Mouse (Mus musculus) adrenal gland, adult (tissue): Measurements from ENCODE around the gene Hlcs.

Experiments
- DNase-seq, 2 experiments: peaks; one replicate each; pipeline ENCODE4 v3.0.0; 2022 to 2023; ENCODE audit warnings: low spot score in 1 of 2; ENCODE audit not compliant: inconsistent age in 2 of 2

Hlcs gene

GRCm38 (mm10) chr16:94168655-94169545 lies 144.5 kb downstream of the Hlcs start:
- DNase-seq, result no peak

GRCm38 (mm10) chr16:94164978-94165377 lies 148.4 kb downstream of the Hlcs start:
- DNase-seq, result no peak

- DNase-seq, result no peak
These were observed 149.1 kb downstream of the Hlcs start for GRCm38 (mm10) chr16:94164236-94164635.

- DNase-seq, result peak; percentile 66 to 86
These were observed 150.3 kb downstream of the Hlcs start for GRCm38 (mm10) chr16:94163051-94163450.

- DNase-seq, result no peak
These were observed 151.4 kb downstream of the Hlcs start for GRCm38 (mm10) chr16:94162000-94162399.

DNA sequence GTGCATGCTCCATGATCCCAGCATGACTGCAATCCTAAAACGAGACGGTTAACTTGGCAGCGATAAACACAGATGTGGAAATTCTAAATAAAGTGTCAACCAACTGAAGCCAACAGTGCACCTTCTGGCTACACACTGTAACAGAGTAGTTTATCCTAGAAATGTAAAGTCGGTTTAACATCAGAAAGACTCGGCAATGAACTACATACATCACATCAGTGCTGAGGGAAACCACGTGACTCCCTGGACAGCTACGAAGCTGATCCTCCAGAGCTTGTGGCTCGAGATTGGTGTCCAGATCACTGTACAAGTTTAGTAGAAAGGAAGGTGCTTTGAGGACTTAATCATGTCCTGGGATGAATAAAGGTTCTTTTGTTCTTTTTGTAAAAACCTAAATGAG lies 155.6 kb downstream of the Hlcs start:
- DNase-seq, result no peak

- no peak for DNase-seq
These were observed 158.2 kb downstream of the Hlcs start for GRCm38 (mm10) chr16:94155041-94155653.

- no peak for DNase-seq
These were observed 163.0 kb downstream of the Hlcs start for GRCm38 (mm10) chr16:94150125-94151103.

DNA sequence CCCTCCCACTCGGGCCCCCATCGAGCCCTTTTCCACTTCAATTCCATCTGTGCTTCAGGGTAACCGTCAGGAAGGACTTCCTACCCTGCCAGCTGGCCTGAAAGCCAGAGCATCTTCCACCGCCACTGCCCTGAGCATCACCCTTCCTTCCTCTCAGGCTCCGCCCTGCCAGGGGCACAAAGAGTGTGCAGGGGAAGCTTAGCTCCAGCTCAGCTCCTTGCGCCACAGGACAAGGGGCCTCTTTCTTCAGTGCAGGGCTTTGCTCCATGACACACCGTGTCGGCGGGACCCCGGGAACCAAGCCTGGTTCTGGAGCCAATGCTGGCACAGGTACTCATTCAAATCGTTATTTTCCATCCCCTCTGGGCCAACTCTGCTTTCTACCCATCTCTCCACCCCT lies 165.2 kb downstream of the Hlcs start:
- DNase-seq, result no peak

DNA sequence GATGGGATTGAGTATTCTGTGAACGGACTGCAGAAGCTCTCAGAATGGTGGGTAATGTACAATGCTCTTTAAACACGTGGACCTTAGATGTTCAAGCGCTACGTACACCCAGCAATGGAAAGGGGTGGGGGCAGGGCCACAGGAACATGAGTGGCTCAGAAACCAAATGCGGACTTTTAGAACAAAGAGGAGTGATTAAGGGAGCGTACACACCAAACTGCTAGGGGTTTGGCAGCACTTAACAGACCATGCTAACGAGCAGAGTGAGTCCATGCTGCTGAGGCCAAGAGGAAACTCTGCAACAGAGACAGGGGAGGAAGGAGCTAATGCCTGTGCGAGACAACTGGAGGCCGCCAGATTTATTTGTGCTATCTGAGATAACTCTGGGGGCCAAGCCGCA lies 170.0 kb downstream of the Hlcs start:
- DNase-seq, result peak in 1 of 2 experiments; percentile 28

DNA sequence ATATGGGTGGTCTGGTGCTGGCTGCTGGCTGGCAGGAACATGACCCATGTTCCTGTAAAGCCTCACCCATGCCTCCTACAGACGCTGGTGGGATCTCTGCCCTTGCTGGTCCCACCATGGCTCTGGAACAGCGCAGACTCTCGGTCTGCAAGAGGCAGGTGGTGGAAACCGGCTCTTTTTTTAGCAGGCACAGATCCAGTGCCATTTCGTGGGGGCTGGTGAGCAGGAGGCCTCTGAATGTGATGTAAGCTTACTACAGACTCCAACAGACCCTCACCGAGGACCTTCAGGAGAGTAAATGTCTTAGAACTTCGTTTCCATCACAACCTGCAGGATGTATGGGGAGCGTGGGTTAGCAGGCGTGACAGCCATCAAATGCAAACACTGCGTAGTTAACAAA lies 172.6 kb downstream of the Hlcs start:
- DNase-seq, result no peak

GRCm38 (mm10) chr16:94134218-94134617 lies 179.2 kb downstream of the Hlcs start:
- DNase-seq, result no peak

DNA sequence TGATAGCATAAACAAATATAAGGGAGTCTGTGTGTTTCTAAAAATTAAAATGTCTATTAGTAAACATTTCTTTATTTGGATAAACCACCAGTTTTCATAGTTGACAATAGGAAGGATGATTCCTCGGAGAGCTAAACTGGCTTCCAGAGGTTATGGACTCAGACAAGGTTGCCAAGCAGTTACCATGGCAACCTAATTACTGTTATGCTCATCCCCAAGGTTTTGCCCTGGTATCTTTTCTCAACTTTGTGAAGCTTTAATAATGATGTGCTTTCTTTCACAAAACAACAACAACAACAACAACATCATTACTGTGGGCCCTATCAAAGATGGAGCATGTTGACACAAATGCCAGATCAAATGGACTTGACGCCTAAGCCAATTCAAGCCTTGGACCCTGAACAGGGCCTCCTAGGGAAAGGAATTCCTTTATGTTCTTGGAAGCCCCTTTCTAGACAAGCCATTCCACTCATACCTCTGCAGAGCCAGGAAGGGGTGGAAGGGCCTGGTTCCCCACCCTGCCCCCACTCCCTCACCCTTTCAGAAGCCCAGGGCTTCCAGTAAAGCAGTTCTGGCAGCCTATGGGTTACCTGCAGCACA lies 185.0 kb downstream of the Hlcs start:
- no peak for DNase-seq

GRCm38 (mm10) chr16:94126200-94126599 lies 187.2 kb downstream of the Hlcs start:
- DNase-seq, result no peak

DNA sequence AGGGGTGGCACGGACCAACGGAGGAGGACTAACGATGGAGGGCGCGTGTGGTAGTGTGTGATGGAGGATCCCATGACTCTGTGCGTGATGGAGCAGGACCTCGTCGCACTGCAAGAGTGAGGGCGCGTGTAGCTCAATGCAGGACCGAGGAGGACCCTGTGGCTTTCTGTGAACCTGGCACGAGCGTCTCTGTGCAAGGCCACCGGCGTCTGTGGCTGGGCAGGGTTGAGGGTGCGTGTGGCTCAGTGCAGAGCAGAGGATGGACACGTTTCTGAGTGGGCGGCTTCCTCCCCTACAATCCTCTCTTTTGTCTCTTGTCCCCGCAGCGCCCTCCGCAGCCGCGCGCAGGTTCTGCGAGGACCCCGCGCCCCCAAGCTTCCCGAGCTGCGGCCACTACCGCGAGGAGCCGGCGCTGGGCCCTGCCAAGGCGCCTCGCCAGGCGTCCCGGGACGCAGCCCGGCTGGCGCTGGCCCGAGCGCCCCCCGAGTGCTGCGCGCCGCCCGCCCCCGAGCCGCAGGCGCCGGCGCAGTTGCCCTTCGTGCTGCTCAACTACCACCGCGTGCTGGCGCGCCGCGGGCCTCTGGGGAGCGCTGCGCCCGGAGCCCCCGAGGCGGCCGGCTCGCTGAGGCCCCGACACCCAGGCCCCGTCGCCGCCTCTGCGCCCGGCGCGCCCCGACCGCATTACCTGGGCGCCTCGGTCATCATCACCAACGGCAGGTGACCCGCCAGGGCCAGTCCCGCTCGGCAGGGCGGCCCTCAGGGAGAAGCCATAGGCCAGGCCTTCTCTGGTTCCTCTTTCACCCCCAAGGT lies 188.0 kb downstream of the Hlcs start:
- no peak for DNase-seq

GRCm38 (mm10) chr16:94123247-94123646 lies 190.1 kb downstream of the Hlcs start:
- DNase-seq, result peak; percentile 55 to 72

DNA sequence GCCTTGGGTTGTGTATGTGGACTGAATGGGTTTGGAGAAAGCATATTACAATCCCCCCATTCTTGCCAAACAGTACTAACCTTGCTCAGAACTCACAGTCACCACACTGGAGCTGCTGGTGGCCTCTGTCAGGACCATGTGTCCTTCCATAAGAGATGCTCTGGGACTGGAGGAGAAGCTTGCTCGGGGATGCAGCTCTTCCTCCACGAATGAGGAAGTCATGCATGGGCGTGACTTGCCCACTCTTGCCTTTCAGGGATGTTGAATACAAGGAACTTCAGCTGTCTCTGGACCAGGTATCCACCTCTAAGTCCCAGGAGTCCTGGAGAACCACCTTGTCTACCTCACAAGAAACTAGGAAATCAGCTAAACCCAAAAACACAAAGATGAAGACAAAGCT lies 191.0 kb downstream of the Hlcs start:
- DNase-seq, result no peak

DNA sequence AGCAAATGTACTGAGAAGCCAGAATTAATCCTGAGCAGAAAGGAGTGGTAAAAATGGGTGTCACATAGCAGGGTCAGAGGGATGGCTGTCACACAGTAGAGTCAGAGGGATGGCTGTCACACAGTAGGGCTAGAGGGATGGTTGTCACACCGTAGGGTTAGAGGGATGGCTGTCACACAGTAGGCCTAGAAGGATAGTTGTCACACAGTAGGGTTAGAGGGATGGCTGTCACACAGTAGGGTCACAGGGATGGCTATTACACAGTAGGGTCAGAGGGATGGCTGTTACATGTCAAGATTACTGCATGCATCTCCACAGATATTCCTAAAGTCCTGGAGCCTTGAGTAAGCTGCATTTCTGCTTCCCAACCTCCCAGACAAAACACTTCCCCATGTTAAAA lies 195.0 kb downstream of the Hlcs start:
- DNase-seq, result no peak

DNA sequence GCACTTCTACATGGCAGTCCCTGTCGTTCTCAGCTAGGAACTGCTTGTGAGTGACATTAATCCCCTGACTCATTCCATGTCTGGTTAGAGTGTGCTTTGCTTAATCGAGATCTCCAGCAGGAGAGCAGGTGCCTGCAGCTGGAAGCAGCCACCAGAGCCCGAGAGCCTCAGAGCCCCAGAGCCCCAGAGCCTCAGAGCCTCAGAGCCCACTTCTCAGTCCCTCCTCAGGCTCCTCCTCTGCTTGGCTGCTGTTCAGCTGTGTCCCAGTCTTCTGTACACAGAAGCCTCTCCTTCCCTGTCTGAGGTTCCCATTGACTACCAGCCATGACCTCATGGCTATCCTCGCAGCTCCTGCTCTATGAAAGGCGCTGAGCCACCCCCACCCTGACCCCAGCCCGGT lies 196.0 kb downstream of the Hlcs start:
- DNase-seq, result no peak

DNA sequence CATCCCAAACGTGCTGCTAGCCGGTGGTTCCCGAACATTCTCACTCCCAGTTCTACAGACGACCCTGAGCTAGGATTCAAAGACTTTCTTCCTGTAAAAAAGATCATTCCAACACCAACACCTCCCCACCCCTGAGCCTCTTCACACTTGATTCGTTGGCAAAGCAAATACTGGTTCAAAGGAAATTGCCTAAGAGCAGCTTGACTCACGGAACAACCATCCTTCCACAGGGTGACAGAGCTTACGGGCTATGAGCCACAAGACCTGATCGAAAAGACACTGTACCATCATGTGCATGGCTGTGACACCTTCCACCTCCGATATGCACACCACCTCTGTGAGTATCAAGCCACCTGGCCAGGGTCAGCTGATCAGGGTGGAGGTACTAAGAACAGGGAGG lies 198.7 kb downstream of the Hlcs start:
- DNase-seq, result no peak
